Mouse (Mus musculus): ENCODE data around the gene Crocc2. TPM values are rescaled to one million over a fixed set of nuclear protein-coding genes. Genes with fewer than 3 reads are reported as not detected.

Gene Crocc2
- polyA plus RNA-seq, 1 experiment from 2014 or later = 0.18 TPM

- Histone ChIP-seq H3K4me2 (replicated peaks) (no peak overlapping the region), H3K36me3 (no peaks in the 10 kb centered on the region), H3K27me3 (0 out of 2 replicates have a peak, but pooled peaks cover 3% of the 10 kb centered on the region), H3K4me3 (no peak overlapping the region), H3K27ac (no peak overlapping the region), H3K9me3 (no peaks in the 10 kb centered on the region), H3K4me1 (peaks cover 51% of the 10 kb centered on the region), H3K9ac (no peak overlapping the region)
- 10% methylated on average over 18 of the region's 18 CpGs for WGBS
- no peak for ATAC-seq (ENCODE audit: insufficient number of reproducible peaks, insufficient read depth, low FRiP score, low TSS enrichment)
Measured at GRCm38 (mm10) chr1:93223972-93224371, 55.4 kb downstream of the Crocc2 start.

- peak overlapping the region; percentile 38 for H3K27ac ChIP-seq
- WGBS = 25% methylated on average over 4 of the region's 4 CpGs
- H3K36me3 ChIP-seq = no peaks in the 10 kb centered on the region
- no peak overlapping the region for H3K4me2 ChIP-seq (replicated peaks)
- ATAC-seq (ENCODE audit: insufficient number of reproducible peaks, insufficient read depth, low FRiP score, low TSS enrichment) = no peak
- H3K4me3 ChIP-seq = no peak overlapping the region
- no peak overlapping the region for H3K9ac ChIP-seq
- H3K27me3 ChIP-seq = 0 out of 2 replicates have a peak, but pooled peaks cover 3% of the 10 kb centered on the region
- no peaks in the 10 kb centered on the region for H3K9me3 ChIP-seq
- H3K4me1 ChIP-seq = peaks cover 52% of the 10 kb centered on the region
Measured at GRCm38 (mm10) chr1:93225226-93225625, 56.7 kb downstream of the Crocc2 start.

GRCm38 (mm10) chr1:93225731-93226520 is 57.4 kb downstream of the Crocc2 start:
- H3K9ac ChIP-seq = no peak overlapping the region
- H3K27me3 ChIP-seq = 0 out of 2 replicates have a peak, but pooled peaks cover 3% of the 10 kb centered on the region
- H3K27ac ChIP-seq = peak overlapping the region; percentile 38; the same call in 1 of the 2 replicates
- WGBS = 74% methylated on average over 5 of the region's 5 CpGs
- no peak overlapping the region for H3K4me2 ChIP-seq (replicated peaks)
- no peak for ATAC-seq (ENCODE audit: insufficient number of reproducible peaks, insufficient read depth, low FRiP score, low TSS enrichment)
- H3K4me1 ChIP-seq = peaks cover 45% of the 10 kb centered on the region
- H3K36me3 ChIP-seq = no peaks in the 10 kb centered on the region
- H3K4me3 ChIP-seq = no peak overlapping the region
- H3K9me3 ChIP-seq = no peaks in the 10 kb centered on the region

GRCm38 (mm10) chr1:93227303-93227975 is 58.9 kb downstream of the Crocc2 start:
- Histone ChIP-seq H3K27me3 (0 out of 2 replicates have a peak, but pooled peaks cover 3% of the 10 kb centered on the region), H3K4me2 (replicated peaks) (no peak overlapping the region), H3K9ac (no peak overlapping the region), H3K36me3 (no peaks in the 10 kb centered on the region), H3K27ac (no peak overlapping the region), H3K9me3 (no peaks in the 10 kb centered on the region), H3K4me1 (peaks cover 44% of the 10 kb centered on the region), H3K4me3 (no peak overlapping the region)
- no peak for ATAC-seq (ENCODE audit: insufficient number of reproducible peaks, insufficient read depth, low FRiP score, low TSS enrichment)
- 81% methylated on average over 7 of the region's 7 CpGs for WGBS

- no peak overlapping the region for H3K27ac ChIP-seq
- ATAC-seq (ENCODE audit: insufficient number of reproducible peaks, insufficient read depth, low FRiP score, low TSS enrichment) = no peak
- H3K4me2 ChIP-seq (replicated peaks) = no peak overlapping the region
- H3K4me3 ChIP-seq = no peak overlapping the region
- no peaks in the 10 kb centered on the region for H3K9me3 ChIP-seq
- H3K36me3 ChIP-seq = no peaks in the 10 kb centered on the region
- no peak overlapping the region for H3K9ac ChIP-seq
- peaks cover 50% of the 10 kb centered on the region for H3K4me1 ChIP-seq
- 0 out of 2 replicates have a peak, but pooled peaks cover 3% of the 10 kb centered on the region for H3K27me3 ChIP-seq
- 93% methylated on average over 7 of the region's 7 CpGs for WGBS
Measured at GRCm38 (mm10) chr1:93227976-93228365, 59.4 kb downstream of the Crocc2 start.

- WGBS = 76% methylated on average over 6 of the region's 6 CpGs
- Histone ChIP-seq H3K27ac (no peak overlapping the region), H3K9me3 (no peaks in the 10 kb centered on the region), H3K9ac (no peak overlapping the region), H3K36me3 (no peaks in the 10 kb centered on the region), H3K4me1 (peaks cover 47% of the 10 kb centered on the region), H3K27me3 (0 out of 2 replicates have a peak, but pooled peaks cover 3% of the 10 kb centered on the region), H3K4me3 (no peak overlapping the region), H3K4me2 (replicated peaks) (no peak overlapping the region)
- ATAC-seq (ENCODE audit: insufficient number of reproducible peaks, insufficient read depth, low FRiP score, low TSS enrichment) = no peak
Measured at GRCm38 (mm10) chr1:93229221-93229620, 60.7 kb downstream of the Crocc2 start.

- Histone ChIP-seq H3K9ac (no peak overlapping the region), H3K27me3 (0 out of 2 replicates have a peak, but pooled peaks cover 3% of the 10 kb centered on the region), H3K27ac (no peak overlapping the region), H3K4me3 (no peak overlapping the region), H3K9me3 (no peaks in the 10 kb centered on the region), H3K4me2 (replicated peaks) (no peak overlapping the region), H3K4me1 (peaks cover 46% of the 10 kb centered on the region), H3K36me3 (no peaks in the 10 kb centered on the region)
- no peak for ATAC-seq (ENCODE audit: insufficient number of reproducible peaks, insufficient read depth, low FRiP score, low TSS enrichment)
- WGBS = 72% methylated on average over 4 of the region's 4 CpGs
Measured at GRCm38 (mm10) chr1:93229626-93230025, 61.1 kb downstream of the Crocc2 start.

- under 1% methylated on average over 100 of the region's 100 CpGs for WGBS
- peak within 1 kb of the TSS; percentile 30; the same call in 1 of the 2 replicates for H3K27ac ChIP-seq
Measured at GRCm38 (mm10) chr1:93235576-93236544, 67.3 kb downstream of the Crocc2 start, which contains the start of gene Sned1. Sned1 (plus strand) TSS chr1:93235841.

GRCm38 (mm10) chr1:93236545-93236924 is 68.0 kb downstream of the Crocc2 start:
- WGBS = 6% methylated on average over 3 of the region's 3 CpGs
- H3K4me3 ChIP-seq = peak overlapping the region; percentile 61
- H3K4me1 ChIP-seq = peaks cover 46% of the 10 kb centered on the region
- peaks cover 7% of the 10 kb centered on the region for H3K27me3 ChIP-seq
- no peaks in the 10 kb centered on the region for H3K9me3 ChIP-seq
- H3K4me2 ChIP-seq (replicated peaks) = peak overlapping the region; percentile 94
- H3K36me3 ChIP-seq = no peaks in the 10 kb centered on the region
- no peak overlapping the region for H3K27ac ChIP-seq
- ATAC-seq (ENCODE audit: insufficient number of reproducible peaks, insufficient read depth, low FRiP score, low TSS enrichment) = no peak
- H3K9ac ChIP-seq = peak overlapping the region; percentile 63

More at GRCm38 (mm10) chr1:93235576-93236544, 67.3 kb downstream of the Crocc2 start, which contains the start of gene Sned1:
- H3K4me2 ChIP-seq (replicated peaks) = peak within 1 kb of the TSS; percentile 94
- no peaks in the 10 kb centered on the region for H3K9me3 ChIP-seq
- H3K4me1 ChIP-seq = peaks cover 46% of the 10 kb centered on the region
- peaks cover 7% of the 10 kb centered on the region for H3K27me3 ChIP-seq
- no peaks in the 10 kb centered on the region for H3K36me3 ChIP-seq
- H3K4me3 ChIP-seq = peak within 1 kb of the TSS; percentile 61
- peak; percentile 87 for ATAC-seq (ENCODE audit: insufficient number of reproducible peaks, insufficient read depth, low FRiP score, low TSS enrichment)
- H3K9ac ChIP-seq = peak within 1 kb of the TSS; percentile 63

GRCm38 (mm10) chr1:93237676-93238075 is 69.2 kb downstream of the Crocc2 start:
- no peak for ATAC-seq (ENCODE audit: insufficient number of reproducible peaks, insufficient read depth, low FRiP score, low TSS enrichment)
- Histone ChIP-seq H3K27ac (no peak overlapping the region), H3K27me3 (peaks cover 7% of the 10 kb centered on the region), H3K36me3 (no peaks in the 10 kb centered on the region), H3K9me3 (no peaks in the 10 kb centered on the region), H3K4me3 (no peak overlapping the region), H3K9ac (no peak overlapping the region), H3K4me2 (replicated peaks) (peak overlapping the region; percentile 94), H3K4me1 (peaks cover 41% of the 10 kb centered on the region)
- WGBS = 90% methylated on average over 10 of the region's 10 CpGs

- Histone ChIP-seq H3K4me3 (0 out of 2 replicates have a peak overlapping the region, but pooled peaks have one; percentile 4), H3K4me1 (peaks cover 37% of the 10 kb centered on the region), H3K9ac (no peak overlapping the region), H3K27me3 (peaks cover 7% of the 10 kb centered on the region), H3K27ac (no peak overlapping the region), H3K4me2 (replicated peaks) (peak overlapping the region; percentile 94; the same call in 1 of the 2 replicates), H3K9me3 (no peaks in the 10 kb centered on the region), H3K36me3 (no peaks in the 10 kb centered on the region)
- ATAC-seq (ENCODE audit: insufficient number of reproducible peaks, insufficient read depth, low FRiP score, low TSS enrichment) = no peak
- 53% methylated on average over 4 of the region's 4 CpGs for WGBS
Measured at GRCm38 (mm10) chr1:93238201-93238600, 69.7 kb downstream of the Crocc2 start.

Data from embryonic facial prominence, embryonic 12.5 days (tissue).